Mouse (Mus musculus) lung, postnatal 25 days (tissue): ENCODE measurements around the gene Zrsr1.
A peak's percentile ranks its signal among the peaks of the same experiment; 100 is the strongest.

Experiments
- DNase-seq: peaks from one replicate; pipeline ENCODE4 v3.0.0; 2022; ENCODE audit warnings: low spot score

Gene Zrsr1

DNA sequence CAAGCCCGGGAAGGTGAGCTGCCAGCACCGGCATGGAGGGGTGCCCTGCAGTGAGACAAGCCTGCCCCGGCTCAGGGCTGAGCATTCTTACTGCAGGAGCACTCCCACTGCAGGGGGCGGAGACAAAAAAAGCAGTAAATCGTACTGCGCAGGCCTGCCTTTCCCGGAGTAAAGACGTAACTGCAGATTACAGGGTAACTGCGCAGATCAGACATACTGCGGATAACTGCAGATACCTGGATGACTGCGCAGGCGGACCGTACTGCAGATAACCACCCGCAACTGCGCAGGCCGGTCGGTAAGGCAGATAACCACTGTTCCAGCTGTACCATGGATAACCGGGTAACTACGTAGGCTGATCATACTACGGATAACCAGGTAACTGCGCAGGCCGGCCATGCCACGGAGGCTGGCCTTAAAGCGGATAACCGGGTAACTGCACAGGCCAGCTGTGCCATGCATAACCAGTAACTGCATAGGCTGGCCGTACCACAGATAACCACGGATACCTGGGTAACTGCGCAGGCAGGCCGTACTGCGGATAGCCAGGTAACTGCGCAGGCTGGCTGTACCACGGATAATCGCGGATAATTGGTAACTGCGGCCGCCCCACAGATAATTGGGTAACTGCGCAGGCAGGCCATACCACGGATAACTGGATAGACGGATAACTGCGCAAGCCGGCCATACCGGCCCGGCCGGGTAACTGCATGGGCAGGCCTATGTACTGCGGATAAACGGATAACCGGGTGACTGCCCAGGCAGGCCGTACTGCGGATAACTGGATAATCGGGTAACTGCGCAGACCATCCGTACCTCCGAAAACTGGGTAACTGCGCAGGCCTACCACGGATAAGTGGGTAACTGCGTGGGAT lies at the start of gene Zrsr1:
Gene Zrsr1 (plus strand): TSS at position 171 of the 875 bp plus-strand sequence.
- DNase-seq = peak; percentile 82

- DNase-seq = no peak
Measured at GRCm38 (mm10) chr11:22922546-22922945, 49.3 kb upstream of the Zrsr1 start.

- DNase-seq = no peak
Measured at GRCm38 (mm10) chr11:22923606-22924005, 48.2 kb upstream of the Zrsr1 start.

DNA sequence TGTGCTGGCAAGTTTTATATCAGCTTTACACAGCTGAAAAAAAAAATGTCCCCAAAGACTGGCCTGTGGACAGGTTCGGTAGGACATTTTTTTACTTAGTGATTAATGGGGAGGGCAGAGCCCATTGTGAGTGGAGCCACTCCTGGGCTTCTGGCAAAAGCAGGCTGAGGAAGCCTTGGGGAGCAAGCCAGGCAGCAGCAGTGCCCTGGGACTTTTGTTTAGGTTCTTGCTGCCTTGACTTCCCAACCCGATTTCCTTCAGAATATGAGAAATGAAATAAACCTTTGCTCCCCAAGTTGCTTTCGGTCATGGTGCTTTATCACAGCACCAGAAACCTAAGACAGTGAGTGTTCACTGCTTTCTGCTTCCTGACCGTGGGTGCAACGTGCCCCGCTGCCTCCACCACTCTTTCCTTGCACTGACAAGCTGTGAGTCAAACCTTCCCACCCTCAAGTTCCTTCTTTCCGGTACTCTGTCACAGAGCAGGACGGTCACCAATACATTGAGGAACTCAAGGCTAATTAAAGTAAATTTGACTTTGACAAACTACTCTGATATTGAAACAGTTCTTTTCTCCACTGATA lies 43.1 kb upstream of the Zrsr1 start:
- DNase-seq = peak; percentile 10

DNA sequence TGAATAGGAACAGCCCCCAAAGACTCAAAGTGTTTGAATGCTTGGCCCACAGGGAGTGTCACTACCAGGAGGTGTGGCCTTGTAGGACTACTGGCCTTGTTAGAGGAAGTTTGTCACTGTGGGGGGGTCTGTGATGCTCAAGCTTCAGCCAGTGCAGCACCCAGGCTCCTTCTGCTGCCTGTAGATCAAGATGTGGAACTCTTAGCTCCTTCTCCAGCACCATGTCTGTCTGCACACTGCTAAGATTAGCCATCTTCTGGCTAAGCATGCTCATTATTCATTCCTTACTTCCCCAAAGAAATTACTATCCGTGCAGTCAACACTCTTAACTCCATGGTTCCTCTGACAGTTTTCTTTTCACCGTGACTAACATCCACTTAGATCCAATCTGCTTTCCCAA lies 41.7 kb upstream of the Zrsr1 start:
- DNase-seq = no peak

DNA sequence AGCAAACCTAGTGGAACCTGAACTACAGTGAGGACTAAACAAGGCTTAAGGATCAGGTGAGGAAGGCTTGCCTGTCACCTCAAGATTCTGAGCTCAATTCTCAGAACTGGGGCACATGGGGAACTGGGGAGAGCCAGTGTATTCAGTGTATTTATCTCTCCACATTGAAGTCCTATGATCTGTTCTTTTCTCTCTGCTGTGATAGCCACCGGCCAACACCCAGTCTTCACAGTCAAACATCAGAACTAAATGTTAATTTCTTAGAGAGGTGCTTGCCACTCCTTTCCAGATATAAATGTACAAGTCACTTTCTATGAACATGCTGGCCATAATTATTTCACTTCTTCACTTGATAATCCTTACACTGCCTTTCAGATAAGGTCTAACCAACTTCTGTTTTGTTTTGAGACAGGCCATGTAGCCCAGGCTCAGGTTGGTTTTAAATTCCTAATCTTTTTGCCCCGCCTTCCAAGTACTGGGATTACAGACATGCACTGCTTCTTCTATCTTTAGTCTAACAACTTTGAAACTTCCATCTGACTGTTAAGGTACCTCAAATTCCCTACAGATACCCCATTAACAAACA lies 40.4 kb upstream of the Zrsr1 start:
- no peak for DNase-seq

DNA sequence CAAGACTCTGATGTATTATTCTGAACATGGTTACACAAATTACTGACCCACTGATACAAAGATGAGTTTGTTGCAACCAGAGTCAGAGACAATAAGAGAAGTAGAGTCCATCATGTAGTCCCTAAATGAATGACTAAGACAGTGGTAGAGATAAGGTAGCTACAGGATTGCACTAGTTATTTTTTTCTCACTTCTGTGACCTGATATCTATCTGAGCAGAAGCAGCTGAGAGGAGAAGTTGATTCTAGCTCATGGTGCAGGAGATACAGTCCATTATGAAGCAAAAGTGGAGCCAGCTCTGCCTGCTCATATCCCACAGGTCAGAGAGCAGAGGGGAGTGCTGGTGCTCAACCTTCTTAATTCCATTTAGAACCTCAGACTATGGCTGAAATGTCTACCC lies 39.6 kb upstream of the Zrsr1 start:
- no peak for DNase-seq

DNA sequence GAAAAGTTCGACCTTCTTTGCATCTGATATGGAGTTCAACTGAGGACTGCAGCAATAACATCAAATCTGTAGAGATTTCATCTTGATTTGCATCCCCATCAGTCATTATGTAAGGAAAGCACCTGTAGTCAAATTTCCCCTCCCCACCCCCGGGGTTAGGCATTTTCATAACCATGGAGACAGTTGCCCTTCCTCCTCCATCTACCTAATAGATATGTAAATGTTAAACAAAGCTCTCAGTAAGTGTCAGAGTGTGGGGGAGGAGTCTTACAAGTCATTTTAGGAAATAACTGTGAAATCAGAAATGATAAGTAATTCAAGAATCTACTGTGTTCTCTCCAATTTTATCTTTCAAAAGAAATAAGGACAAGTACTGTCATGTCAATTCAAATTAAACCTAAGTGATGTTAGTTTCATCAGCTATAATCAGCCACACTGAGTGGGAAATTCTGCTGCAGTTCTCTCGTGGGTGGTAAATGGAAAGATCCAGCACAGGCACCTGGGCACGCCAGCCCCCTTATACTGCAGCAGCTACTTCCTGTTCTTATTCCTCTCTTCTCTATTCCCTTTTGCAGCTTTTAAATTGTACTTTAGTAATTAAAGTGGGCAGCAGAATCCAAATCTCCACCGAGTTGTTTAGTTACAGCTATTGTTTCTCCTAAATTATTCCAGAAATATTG lies 35.2 kb upstream of the Zrsr1 start:
- peak; percentile 10 for DNase-seq

DNA sequence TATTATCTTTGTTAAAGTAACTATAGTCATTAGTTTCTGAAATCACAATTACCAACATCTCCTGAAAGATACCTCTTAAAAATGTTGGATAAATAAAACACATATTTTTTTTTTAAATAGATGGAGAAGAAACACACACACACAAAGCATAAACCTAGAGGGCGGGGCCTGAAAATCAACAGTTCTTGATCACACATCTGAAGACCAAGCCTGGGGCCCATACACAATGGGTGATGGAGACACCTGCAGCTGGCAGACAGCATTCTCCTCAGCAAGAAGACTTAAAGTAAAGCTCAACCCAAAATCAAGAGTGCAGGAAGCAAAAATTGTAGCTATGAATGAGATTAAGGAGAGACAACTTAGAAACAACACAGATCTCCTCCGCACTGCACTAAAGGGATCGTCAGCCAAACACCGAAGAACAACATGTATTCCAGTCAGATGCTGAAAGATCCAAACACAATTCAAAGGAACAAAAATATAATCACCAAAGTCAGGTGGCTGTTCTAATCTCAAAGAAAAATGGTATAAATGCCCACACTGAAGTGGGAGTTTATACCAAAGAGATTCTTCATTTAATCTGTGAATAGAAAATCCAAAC lies 34.0 kb upstream of the Zrsr1 start:
- DNase-seq = no peak

DNA sequence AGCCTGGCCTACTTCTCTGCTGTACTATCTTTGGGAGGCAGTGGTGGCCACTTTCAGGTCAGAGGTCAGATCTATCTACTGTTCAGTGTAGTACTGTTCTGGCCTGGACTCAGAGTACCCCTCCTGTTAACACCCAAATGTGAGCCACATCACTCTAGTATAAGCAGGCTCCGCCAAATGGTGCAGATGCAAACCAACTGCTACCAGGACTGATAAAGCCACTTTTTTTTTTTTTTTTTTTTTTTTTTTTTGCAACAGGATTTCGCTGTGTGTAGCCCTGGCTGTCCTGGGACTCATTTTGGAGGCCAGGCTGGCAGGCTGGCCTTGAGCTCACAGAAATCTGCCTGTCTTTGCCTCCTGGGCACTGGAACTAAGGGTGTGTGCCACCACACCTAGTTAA lies 32.8 kb upstream of the Zrsr1 start:
- DNase-seq = no peak

DNA sequence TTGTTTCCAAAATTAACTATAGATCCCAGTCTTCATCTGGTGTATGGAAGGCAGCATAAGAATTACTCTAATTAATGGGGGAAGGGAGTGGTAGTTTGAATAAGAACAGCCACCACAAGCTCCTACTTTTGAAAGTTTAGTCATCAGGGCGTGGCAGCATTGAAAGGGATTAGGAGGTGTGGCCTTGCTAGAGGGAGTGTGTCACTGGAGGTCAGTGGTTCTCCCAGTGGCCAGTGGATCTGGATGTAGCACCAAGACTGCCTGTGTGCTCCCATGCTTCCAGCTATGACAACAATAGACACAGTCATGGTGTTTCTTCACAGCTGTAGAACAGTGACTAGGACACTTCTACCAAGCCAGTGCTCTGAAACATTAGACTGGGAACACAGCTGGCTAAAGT lies 22.7 kb upstream of the Zrsr1 start:
- no peak for DNase-seq

GRCm38 (mm10) chr11:22950131-22950530 lies 21.7 kb upstream of the Zrsr1 start:
- DNase-seq = no peak

DNA sequence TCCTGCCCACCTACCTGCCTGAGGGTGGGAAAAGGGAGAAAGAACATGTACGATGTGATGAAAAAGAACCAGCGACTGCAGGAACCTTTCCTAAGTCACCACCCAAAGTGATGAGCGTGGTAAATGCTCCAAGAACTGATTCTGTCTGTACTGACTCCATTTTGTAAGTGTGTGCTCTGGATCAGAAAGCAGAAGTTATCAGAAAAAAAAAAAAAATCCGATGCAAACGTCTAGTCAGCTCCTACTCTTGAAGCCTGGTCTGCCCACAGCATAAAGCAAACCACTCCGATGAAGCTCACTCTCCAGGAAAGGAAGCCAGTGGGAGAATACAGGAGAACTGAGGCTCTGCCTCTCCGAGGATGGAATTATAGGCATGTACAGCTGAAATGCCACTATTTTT lies 19.1 kb upstream of the Zrsr1 start:
- DNase-seq = no peak

DNA sequence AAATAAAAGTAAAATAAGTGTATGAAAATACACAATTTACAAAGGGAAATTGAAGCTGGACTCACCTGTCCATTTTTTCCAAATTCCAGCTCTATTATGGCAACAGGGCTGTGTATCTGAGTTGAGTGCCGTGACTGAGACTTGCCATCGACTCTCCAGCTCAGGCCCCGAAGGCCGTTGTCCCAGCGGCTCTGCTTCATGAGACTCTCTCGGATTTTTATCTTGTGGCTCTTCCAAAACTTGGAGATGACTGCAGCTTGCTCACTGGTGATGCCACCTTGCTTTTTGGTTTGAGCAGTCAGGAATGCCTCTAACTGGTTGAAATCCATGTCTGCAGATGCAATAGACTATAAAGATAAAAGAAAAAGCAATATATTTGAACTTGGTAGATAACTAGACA lies 15.5 kb upstream of the Zrsr1 start:
- DNase-seq = no peak

DNA sequence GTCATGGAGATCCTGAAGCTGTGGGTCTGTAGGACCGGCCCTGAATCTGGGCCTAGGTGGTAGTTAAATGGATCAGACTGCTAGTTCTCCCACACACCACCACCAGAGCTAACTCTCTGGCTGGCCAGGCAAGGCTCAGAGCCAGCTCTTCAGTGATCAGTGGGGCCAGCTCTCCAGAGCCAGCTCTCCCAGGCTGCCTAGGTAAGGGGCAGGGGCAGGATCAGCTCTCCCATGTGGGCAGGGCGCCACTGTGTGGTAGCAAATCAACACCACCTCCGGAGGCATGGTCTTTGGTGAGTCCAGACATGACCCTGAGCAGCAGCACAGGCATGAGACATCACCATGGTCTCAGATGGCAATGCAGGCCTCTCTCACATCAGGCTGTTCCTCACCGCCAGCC lies 15.0 kb upstream of the Zrsr1 start:
- DNase-seq = peak; percentile 75

GRCm38 (mm10) chr11:22957791-22958374 lies 13.9 kb upstream of the Zrsr1 start:
- no peak for DNase-seq

DNA sequence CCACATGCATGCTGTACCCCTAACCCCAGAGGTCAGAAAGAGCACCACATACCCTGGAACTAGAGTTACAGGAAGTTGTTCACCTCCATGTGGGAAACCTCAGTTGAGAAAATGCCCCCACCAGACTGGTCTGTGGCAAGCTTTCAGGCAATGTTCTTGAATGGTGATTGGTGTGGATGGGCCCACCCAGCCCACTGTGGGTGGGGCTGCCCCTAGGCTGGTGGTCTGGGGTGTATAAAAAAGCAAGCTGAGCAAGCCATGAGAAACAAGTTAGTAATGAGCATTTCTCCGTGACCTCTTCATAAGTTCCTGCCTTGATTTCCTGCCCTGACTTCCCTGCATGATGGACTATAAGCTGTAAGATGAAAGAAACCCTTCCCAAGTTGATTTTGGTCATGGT lies 9.7 kb upstream of the Zrsr1 start:
- DNase-seq = no peak

- DNase-seq = no peak
Measured at GRCm38 (mm10) chr11:22964401-22964800, 7.4 kb upstream of the Zrsr1 start.

DNA sequence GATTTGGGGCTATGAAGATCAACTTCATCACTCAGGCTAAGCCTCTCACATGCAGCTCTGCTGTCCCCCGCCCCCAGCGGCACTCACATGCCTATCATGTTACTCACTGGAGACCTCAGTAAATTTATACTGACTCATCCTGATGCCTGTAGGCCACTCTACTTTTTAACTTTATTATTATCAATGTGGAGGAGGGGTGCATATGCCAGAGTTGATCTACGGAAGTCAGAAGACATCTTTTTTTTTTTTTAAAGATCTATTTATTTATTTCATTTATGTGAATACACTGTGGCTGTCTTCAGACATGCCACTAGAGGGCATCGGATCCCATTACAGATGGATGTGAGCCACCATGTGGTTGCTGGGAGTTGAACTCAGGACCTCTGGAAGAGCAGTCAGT lies 6.3 kb upstream of the Zrsr1 start:
- DNase-seq = no peak

DNA sequence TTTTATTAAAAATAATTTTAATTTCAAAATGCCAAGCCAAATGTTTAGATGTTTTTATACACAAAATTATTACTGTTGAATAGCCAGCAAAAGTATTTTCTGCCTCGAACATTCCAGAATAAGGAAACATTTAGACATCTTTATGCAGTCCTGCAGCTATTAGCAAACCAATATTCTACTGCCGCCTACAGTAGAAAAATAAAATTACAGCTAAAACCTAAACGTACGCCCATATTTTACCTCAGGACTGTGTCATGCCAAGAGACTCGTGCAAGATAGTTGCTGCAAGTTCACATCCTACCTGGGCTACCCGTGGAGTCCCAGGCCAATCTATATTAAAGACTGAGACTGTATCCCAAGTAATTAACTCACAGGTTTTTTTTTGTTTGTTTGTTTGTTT lies 2.3 kb upstream of the Zrsr1 start:
- DNase-seq = peak; percentile 58

GRCm38 (mm10) chr11:22970546-22970945 lies 1.3 kb upstream of the Zrsr1 start:
- DNase-seq = no peak
